Mouse (Mus musculus) liver, embryonic 13.5 days (tissue): ENCODE results near the gene Nol4l. TPM values are rescaled to one million over a fixed set of nuclear protein-coding genes. Genes with fewer than 3 reads are reported as not detected.

ENCODE experiments used
- ATAC-seq: fragments of 200-750 bp; cut with Nextera tagmentation; 2 replicates; pipeline ENCODE4 v1.8.0; 2017; ENCODE audit warnings: low read depth, mild to moderate bottlenecking, moderate number of reproducible peaks, moderate library complexity
- DNase-seq: peaks from one replicate; pipeline ENCODE4 v3.0.0; 2022
- H3K27ac ChIP-seq: fragments of 300-500 bp; sonication (generic); 2 replicates; pipeline ENCODE4 v1.5.1; 2015; ENCODE audit warnings: moderate library complexity, mild to moderate bottlenecking, inconsistent platforms
- H3K27me3 ChIP-seq: fragments of 300-500 bp; sonication (generic); 2 replicates; pipeline ENCODE4 v1.6.1; 2015; ENCODE audit warnings: mild to moderate bottlenecking, inconsistent platforms
- H3K36me3 ChIP-seq: fragments of 300-500 bp; sonication (generic); 2 replicates; pipeline ENCODE4 v1.6.1; 2015; ENCODE audit warnings: mild to moderate bottlenecking, inconsistent platforms
- H3K4me1 ChIP-seq: fragments of 300-500 bp; sonication (generic); replicated peaks from 2 replicates; pipeline ENCODE4 v1.6.1; 2015; ENCODE audit warnings: inconsistent platforms
- H3K4me2 ChIP-seq: fragments of 300-500 bp; sonication (generic); 2 replicates; pipeline ENCODE4 v1.6.1; 2015; ENCODE audit warnings: inconsistent platforms, mild to moderate bottlenecking, moderate library complexity
- H3K4me3 ChIP-seq: fragments of 300-500 bp; sonication (generic); replicated peaks from 2 replicates; pipeline ENCODE4 v1.5.1; 2015; ENCODE audit warnings: mild to moderate bottlenecking, inconsistent platforms
- H3K9ac ChIP-seq: fragments of 300-500 bp; sonication (generic); 2 replicates; pipeline ENCODE4 v1.6.1; 2015; ENCODE audit warnings: mild to moderate bottlenecking, inconsistent platforms
- H3K9me3 ChIP-seq: fragments of 300-500 bp; sonication (generic); replicated peaks from 2 replicates; pipeline ENCODE4 v1.6.1; 2016; ENCODE audit warnings: inconsistent platforms
- WGBS: fragments of 180-500 bp; shearing (Covaris S2); methylation state at CpG from one replicate; pipeline ENCODE4 v1.1.7; 2015; ENCODE audit not compliant: insufficient replicate concordance; 5-methylcytosine and 5-hydroxymethylcytosine counted together
- polyA plus RNA-seq: library from polyadenylated mRNA; unstranded; fragments of >200 nt; fragmentation: Nextera tagmentation; extraction: Ambion mirVana; gene quantifications from 2 replicates; pipeline ENCODE4 v1.2.1, GENCODE M21; 2015

The Nol4l gene
- polyA plus RNA-seq, 1 experiment from 2014 or later = 5.4 TPM

DNA sequence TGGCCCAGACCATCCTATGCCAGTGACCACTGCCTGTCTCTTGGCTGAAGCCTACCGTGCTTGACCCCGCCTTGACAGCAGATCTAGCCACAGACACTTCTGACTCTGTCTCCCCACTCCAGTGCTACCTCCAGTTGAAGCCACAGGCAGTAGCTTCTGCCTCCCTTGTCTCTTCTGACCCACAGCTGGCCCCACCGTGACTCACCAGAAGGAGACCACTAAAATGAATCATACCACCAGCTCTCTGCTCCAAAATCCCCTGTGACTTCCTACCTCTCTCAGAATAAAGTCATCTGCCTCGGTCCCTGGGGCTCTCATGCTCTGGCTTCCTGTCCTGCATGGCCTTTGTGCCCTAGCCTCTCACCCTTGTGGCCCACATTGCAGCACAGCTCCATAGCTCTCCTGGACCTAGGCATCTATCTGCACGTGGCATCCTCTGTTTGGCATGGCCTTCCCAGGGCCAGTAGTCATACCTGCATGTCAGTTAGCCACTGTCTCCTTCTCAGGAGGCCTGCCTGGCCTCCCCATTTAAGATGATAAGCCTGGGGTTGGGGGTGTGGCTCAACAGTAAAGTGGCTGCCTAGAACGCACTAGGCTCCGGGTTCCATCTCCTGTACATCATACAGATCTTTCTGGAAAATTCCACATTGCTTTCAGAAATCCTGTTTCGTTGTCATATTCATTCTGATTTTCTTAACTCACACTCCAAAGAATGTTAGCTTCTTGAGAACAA lies 13.3 kb upstream of the Nol4l start:
- Histone ChIP-seq H3K36me3 (no peaks in the 10 kb centered on the region), H3K27ac (peak overlapping the region; percentile 87), H3K4me1 (peaks cover 72% of the 10 kb centered on the region), H3K9me3 (no peaks in the 10 kb centered on the region), H3K4me2 (peak overlapping the region; percentile 44), H3K4me3 (no peak overlapping the region), H3K9ac (peak overlapping the region; percentile 60), H3K27me3 (no peaks in the 10 kb centered on the region; the same call in 1 of the 2 replicates)
- DNase-seq = no peak
- 28% methylated on average over 8 of the region's 8 CpGs for WGBS
- ATAC-seq = peak; percentile 72

GRCm38 (mm10) chr2:153538898-153539297 lies 9.1 kb upstream of the Nol4l start:
- Histone ChIP-seq H3K9me3 (no peaks in the 10 kb centered on the region), H3K4me1 (peaks cover 43% of the 10 kb centered on the region), H3K4me3 (no peak overlapping the region), H3K4me2 (no peak overlapping the region), H3K36me3 (no peaks in the 10 kb centered on the region), H3K9ac (no peak overlapping the region), H3K27me3 (no peaks in the 10 kb centered on the region; the same call in 1 of the 2 replicates), H3K27ac (no peak overlapping the region)
- WGBS = 76% methylated on average over 3 of the region's 3 CpGs
- no peak for ATAC-seq
- no peak for DNase-seq

DNA sequence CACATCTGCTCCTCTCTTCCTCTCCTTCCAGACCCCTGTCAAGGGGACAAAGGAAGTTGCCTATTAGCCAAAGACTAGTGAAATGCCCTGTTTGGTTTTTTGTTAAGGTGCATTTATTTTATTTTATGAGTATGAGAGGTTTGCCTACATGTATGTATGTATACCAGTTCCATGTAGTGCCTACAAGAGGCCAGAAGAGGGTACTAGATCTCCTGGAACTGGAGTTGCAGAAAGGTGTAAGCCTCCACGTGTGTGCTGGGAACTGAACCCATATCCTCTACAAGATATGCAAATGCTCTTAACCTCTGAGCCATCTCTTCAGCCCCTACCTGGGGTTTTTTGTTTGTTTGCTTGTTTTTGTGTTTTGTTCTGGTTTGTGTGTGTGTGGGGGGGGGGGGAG lies 4.2 kb upstream of the Nol4l start:
- no peaks in the 10 kb centered on the region for H3K36me3 ChIP-seq
- no peak overlapping the region for H3K9ac ChIP-seq
- no peak for ATAC-seq
- peaks cover 17% of the 10 kb centered on the region for H3K27me3 ChIP-seq
- H3K4me1 ChIP-seq = peaks cover 29% of the 10 kb centered on the region
- H3K4me2 ChIP-seq = no peak overlapping the region
- H3K9me3 ChIP-seq = no peaks in the 10 kb centered on the region
- H3K27ac ChIP-seq = no peak overlapping the region
- H3K4me3 ChIP-seq = no peak overlapping the region
- 68% methylated on average over 1 of the region's 1 CpGs for WGBS
- no peak for DNase-seq

- ATAC-seq (no peak), DNase-seq (no peak)
- Histone ChIP-seq H3K4me3 (no peak overlapping the region), H3K36me3 (no peaks in the 10 kb centered on the region), H3K27ac (no peak overlapping the region), H3K4me1 (peaks cover 60% of the 10 kb centered on the region), H3K9ac (peak overlapping the region; percentile 92; the same call in 1 of the 2 replicates), H3K27me3 (peaks cover 17% of the 10 kb centered on the region), H3K4me2 (peak overlapping the region; percentile 99), H3K9me3 (no peaks in the 10 kb centered on the region)
- WGBS = 38% methylated on average over 5 of the region's 5 CpGs
These were observed 1.2 kb upstream of the Nol4l start for GRCm38 (mm10) chr2:153530948-153531347.

- Histone ChIP-seq H3K27ac (peak overlapping the region; percentile 92), H3K4me1 (peaks cover 65% of the 10 kb centered on the region), H3K4me2 (peak overlapping the region; percentile 99), H3K9me3 (no peaks in the 10 kb centered on the region), H3K36me3 (no peaks in the 10 kb centered on the region), H3K27me3 (peaks cover 17% of the 10 kb centered on the region), H3K4me3 (peak overlapping the region; percentile 95), H3K9ac (peak overlapping the region; percentile 92)
- ATAC-seq (no peak; the same call in 1 of the 2 replicates), DNase-seq (peak; percentile 52)
- WGBS = under 1% methylated on average over 52 of the region's 53 CpGs
These were observed 398 bp downstream of the Nol4l start for GRCm38 (mm10) chr2:153529365-153529781.

GRCm38 (mm10) chr2:153528571-153529364 lies 1.0 kb downstream of the Nol4l start:
- no peaks in the 10 kb centered on the region for H3K9me3 ChIP-seq
- 0% methylated on average over 36 of the region's 70 CpGs for WGBS
- peaks cover 17% of the 10 kb centered on the region for H3K27me3 ChIP-seq
- peak overlapping the region; percentile 99 for H3K4me2 ChIP-seq
- DNase-seq (no peak), ATAC-seq (peak; percentile 8)
- H3K36me3 ChIP-seq = no peaks in the 10 kb centered on the region
- H3K4me3 ChIP-seq = peak overlapping the region; percentile 95
- H3K27ac ChIP-seq = peak overlapping the region; percentile 92
- peak overlapping the region; percentile 92 for H3K9ac ChIP-seq
- peaks cover 69% of the 10 kb centered on the region for H3K4me1 ChIP-seq

DNA sequence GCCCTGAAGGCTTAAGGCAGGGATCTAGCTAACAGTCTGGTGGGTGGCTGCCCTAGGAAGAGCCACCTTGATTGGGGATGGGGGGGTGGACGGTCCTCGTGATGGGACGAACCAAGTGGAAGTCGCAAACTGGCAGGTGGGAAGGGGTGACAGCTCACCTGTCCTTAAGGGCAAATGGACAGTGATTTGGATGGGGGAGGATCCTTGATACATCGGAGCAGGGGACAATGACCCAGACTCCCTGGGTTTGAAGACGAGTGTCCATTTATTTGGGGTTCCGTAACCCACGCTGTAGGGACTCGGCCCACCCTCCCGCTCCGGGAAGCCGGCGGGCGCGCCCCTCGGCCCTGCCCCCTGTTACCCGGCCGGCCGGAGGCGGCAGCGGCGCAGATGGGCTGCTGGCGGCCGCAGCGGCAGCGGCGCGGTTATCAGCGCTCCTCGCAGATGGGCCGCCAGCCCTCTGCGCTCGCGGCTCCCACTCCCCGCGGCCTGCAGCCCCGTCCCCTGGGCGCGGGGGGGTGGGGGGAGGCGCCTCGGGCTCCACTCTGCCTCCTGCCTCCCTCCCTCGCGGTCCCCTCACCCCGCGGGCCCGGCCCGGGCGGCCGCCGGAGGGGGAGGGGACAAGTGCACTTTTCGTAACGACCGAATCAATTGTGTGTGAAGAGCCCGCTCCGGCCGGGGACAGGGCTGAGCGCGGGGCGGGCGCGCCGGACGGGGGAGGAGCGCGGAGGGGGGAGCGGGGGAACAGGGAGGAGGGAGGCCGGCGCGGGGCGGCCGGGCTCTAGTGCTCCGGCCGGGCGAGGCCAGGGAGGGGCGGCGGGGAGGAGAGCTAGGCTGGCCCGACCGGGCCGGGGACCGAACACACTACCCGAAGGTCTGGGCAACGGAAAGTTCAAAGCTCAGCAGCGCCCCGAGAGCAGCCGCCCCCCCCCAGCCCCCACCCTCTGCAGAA lies 1.9 kb downstream of the Nol4l start:
- Histone ChIP-seq H3K27me3 (peaks cover 17% of the 10 kb centered on the region), H3K4me1 (peaks cover 78% of the 10 kb centered on the region), H3K4me2 (peak overlapping the region; percentile 99), H3K36me3 (no peaks in the 10 kb centered on the region), H3K27ac (peak overlapping the region; percentile 92), H3K9me3 (no peaks in the 10 kb centered on the region), H3K9ac (peak overlapping the region; percentile 92), H3K4me3 (peak overlapping the region; percentile 95)
- 2% methylated on average over 69 of the region's 85 CpGs for WGBS
- ATAC-seq = peak; percentile 26
- DNase-seq = peak; percentile 56

GRCm38 (mm10) chr2:153526850-153527530 lies 2.8 kb downstream of the Nol4l start:
- Histone ChIP-seq H3K27ac (peak overlapping the region; percentile 92), H3K36me3 (no peaks in the 10 kb centered on the region), H3K9ac (peak overlapping the region; percentile 92), H3K4me3 (peak overlapping the region; percentile 95), H3K4me2 (peak overlapping the region; percentile 99), H3K9me3 (no peaks in the 10 kb centered on the region), H3K4me1 (peaks cover 86% of the 10 kb centered on the region), H3K27me3 (peaks cover 17% of the 10 kb centered on the region)
- ATAC-seq = no peak
- no peak for DNase-seq
- 62% methylated on average over 9 of the region's 9 CpGs for WGBS

DNA sequence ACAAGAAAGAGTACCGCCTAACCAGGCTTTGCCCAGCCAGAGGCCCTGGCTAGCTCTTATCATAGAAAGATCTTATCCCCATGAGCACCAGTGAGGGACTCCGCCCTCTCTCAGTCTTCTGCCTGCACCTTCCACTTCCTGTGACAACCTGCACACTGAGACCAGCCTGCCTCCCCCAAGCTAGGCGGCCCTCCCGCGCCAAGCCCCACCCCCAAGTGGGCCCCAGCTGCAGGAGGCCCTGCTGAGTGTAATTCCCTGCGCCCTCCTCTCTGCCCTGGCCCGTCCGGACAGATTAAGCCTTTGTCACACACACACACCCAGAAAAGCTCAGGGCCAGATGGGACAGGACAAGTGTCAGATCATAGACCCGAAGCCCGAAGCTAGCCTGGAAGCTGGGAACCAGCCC lies 3.9 kb downstream of the Nol4l start:
- H3K9me3 ChIP-seq = no peaks in the 10 kb centered on the region
- peak overlapping the region; percentile 95 for H3K4me3 ChIP-seq
- peak overlapping the region; percentile 99 for H3K4me2 ChIP-seq
- peaks cover 94% of the 10 kb centered on the region for H3K4me1 ChIP-seq
- peak overlapping the region; percentile 92 for H3K27ac ChIP-seq
- WGBS = 4% methylated on average over 10 of the region's 10 CpGs
- no peaks in the 10 kb centered on the region for H3K36me3 ChIP-seq
- peak; percentile 89 for DNase-seq
- ATAC-seq = peak; percentile 84
- peaks cover 9% of the 10 kb centered on the region for H3K27me3 ChIP-seq
- H3K9ac ChIP-seq = peak overlapping the region; percentile 92

DNA sequence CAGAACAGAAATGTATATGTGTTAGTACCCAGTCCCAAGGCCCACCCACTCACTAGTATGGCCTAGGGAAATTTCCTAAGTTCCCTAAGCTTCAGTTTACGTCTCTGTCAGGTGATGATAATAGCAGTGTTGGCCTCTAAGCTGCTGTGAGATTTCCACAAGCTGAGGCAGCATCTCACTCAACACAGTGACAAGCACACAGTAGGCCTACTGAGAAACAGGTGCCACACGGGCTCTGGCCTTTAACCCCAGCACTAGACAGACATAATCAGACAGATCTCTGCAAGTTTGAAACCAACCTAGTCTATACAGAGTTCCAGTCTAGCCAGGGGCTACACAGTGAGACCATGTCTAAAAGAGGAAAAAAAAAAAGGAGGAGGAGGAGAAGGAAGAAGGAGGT lies 5.0 kb downstream of the Nol4l start:
- Histone ChIP-seq H3K4me1 (peaks cover 95% of the 10 kb centered on the region), H3K27me3 (no peaks in the 10 kb centered on the region), H3K4me3 (no peak overlapping the region), H3K9ac (peak overlapping the region; percentile 92), H3K36me3 (no peaks in the 10 kb centered on the region), H3K27ac (peak overlapping the region; percentile 92), H3K9me3 (no peaks in the 10 kb centered on the region), H3K4me2 (peak overlapping the region; percentile 99; the same call in 1 of the 2 replicates)
- DNase-seq (no peak), ATAC-seq (no peak)
- 49% methylated on average over 2 of the region's 2 CpGs for WGBS
